Mouse (Mus musculus) layer of hippocampus, adult 18-20 months (tissue): ENCODE measurements around the gene Polr1a. TPM values are rescaled to one million over a fixed set of nuclear protein-coding genes. Genes with fewer than 3 reads are reported as not detected.

ENCODE experiments used
- DNase-seq, 2 experiments: peaks; one replicate each; pipeline ENCODE4 v3.0.0; 2022; ENCODE audit warnings: low spot score in 2 of 2
- total RNA-seq, 2 experiments: library from RNA; stranded (reverse); gene quantifications; 2 replicates each; pipeline ENCODE4 v1.2.3; 2021

Gene Polr1a
- total RNA-seq, 2 experiments from 2014 or later: 34.2 to 35.4 TPM

GRCm38 (mm10) chr6:71994004-71994403, 85.2 kb downstream of the Polr1a start:
- DNase-seq: no peak

- no peak for DNase-seq
These were observed 86.2 kb downstream of the Polr1a start for GRCm38 (mm10) chr6:71995081-71995480.

- DNase-seq: no peak
These were observed 88.4 kb downstream of the Polr1a start for GRCm38 (mm10) chr6:71997215-71997614.

GRCm38 (mm10) chr6:71999917-72000512, 91.2 kb downstream of the Polr1a start:
- DNase-seq: no peak

- no peak for DNase-seq
These were observed 92.4 kb downstream of the Polr1a start for GRCm38 (mm10) chr6:72001220-72001777.

GRCm38 (mm10) chr6:72007411-72008212, 98.8 kb downstream of the Polr1a start:
- no peak for DNase-seq

- no peak for DNase-seq
These were observed 99.4 kb downstream of the Polr1a start for GRCm38 (mm10) chr6:72008213-72008655.

GRCm38 (mm10) chr6:72009454-72009853, 100.6 kb downstream of the Polr1a start:
- no peak for DNase-seq

- DNase-seq: no peak
These were observed 105.2 kb downstream of the Polr1a start for GRCm38 (mm10) chr6:72014033-72014432.

GRCm38 (mm10) chr6:72018052-72018451, 109.2 kb downstream of the Polr1a start:
- no peak for DNase-seq

- DNase-seq: no peak
These were observed 116.6 kb downstream of the Polr1a start for GRCm38 (mm10) chr6:72025497-72025896.

- DNase-seq: no peak
These were observed 119.2 kb downstream of the Polr1a start for GRCm38 (mm10) chr6:72028079-72028478.

- DNase-seq: no peak
These were observed 120.8 kb downstream of the Polr1a start for GRCm38 (mm10) chr6:72029674-72030073.

Other genes starting within 250 kb of the Polr1a start
- gene Reep1, start 201.5 kb upstream of the Polr1a start, total RNA-seq: 10 to 100 TPM; 70.5 to 72.3 TPM
- 10 to 100 TPM; 31.8 to 32.0 TPM for gene Mrpl35, start 82.1 kb upstream of the Polr1a start, total RNA-seq
- 100 to 1,000 TPM; 132 to 141 TPM for gene Immt, start 77.7 kb upstream of the Polr1a start, total RNA-seq
- gene Ptcd3, start 303 bp upstream of the Polr1a start, total RNA-seq: 10 to 100 TPM; 64.9 to 66.1 TPM
- gene St3gal5, start 188.5 kb downstream of the Polr1a start, total RNA-seq: 100 to 1,000 TPM; 105 to 108 TPM